Mouse (Mus musculus) frontal cortex, postnatal 25 days (tissue): ENCODE results near the gene Ivd.

Experiments used
- DNase-seq, 2 experiments: peaks; one replicate each; pipeline ENCODE4 v3.0.0; 2022; ENCODE audit warnings: low spot score in 2 of 2

Ivd gene

GRCm38 (mm10) chr2:118861454-118862339 lies at the start of gene Ivd:
Gene Ivd (plus strand): TSS chr2:118861954.
- peak; percentile 77 to 80 for DNase-seq

- DNase-seq, result no peak
Observed at GRCm38 (mm10) chr2:118812724-118813123, 49.0 kb upstream of the Ivd start.

DNA sequence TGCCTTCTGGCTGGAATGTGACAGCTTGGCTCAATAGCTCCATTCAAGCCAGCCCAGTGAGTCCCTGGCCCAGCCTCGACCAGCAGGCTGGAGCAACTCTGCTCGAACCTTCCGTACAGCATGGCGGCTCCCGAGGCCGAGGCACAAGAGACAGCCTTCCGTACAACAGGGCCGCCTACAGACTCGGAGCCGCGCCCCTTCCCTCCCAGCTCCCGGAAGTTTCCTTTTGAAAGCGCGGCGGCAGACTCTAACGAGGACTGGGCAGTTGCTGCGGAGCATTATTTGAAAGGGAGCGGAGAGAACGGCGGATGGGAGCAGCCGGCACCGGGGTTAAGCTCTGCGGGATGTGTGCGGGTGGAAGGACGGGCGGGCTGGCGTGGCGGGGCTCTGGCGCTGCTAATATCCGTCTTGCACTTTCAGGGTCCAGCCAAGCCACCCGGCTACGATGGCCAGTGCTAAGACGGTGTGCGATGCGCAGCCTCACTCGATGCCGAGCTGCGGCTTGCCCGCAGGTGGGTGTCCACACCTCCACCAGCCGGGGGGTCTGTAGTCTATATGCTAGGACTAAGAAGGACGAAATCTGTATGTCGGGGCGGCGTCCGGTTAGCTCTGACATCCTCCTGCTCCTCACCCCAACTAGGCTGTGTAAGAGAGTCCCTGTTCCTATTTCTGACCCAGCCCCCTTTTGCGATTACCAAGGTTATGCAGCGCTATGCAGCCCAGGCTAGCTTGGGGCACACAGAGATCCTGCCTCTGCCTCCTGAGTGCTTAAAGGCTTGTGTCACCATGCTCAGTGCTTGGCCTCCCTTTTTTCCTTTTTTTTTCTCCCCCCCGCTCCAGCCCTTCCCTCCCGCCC lies 47.5 kb upstream of the Ivd start, which contains the start of gene Knstrn:
Gene Knstrn, plus strand, starts transcription at position 23 of the 856 bp plus-strand sequence.
- DNase-seq, result peak; percentile 65 to 75

- no peak for DNase-seq
Observed at GRCm38 (mm10) chr2:118822800-118823199, 39.0 kb upstream of the Ivd start.

- no peak for DNase-seq
Observed at GRCm38 (mm10) chr2:118824396-118824795, 37.4 kb upstream of the Ivd start.

- DNase-seq, result no peak
Observed at GRCm38 (mm10) chr2:118829096-118829495, 32.7 kb upstream of the Ivd start.

DNA sequence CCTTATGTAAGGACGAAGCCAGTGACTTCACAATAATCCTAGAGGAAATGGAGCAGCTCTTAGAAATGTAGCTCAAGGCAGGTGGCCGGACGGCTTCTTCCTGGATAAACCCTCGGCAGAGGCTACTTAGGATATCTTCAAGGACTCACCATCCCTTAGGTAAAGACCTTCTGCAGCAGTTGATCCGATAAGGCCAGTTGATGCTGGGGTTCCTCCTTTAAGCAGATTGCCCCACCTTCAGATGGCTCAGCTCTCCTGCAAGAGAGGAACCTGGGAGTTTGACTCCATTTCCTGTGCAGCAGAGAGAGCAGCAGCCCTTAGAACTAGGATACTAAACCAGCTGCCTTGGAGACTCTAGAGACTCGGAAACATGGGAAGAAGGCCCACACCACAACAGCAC lies 27.7 kb upstream of the Ivd start:
- no peak for DNase-seq

DNA sequence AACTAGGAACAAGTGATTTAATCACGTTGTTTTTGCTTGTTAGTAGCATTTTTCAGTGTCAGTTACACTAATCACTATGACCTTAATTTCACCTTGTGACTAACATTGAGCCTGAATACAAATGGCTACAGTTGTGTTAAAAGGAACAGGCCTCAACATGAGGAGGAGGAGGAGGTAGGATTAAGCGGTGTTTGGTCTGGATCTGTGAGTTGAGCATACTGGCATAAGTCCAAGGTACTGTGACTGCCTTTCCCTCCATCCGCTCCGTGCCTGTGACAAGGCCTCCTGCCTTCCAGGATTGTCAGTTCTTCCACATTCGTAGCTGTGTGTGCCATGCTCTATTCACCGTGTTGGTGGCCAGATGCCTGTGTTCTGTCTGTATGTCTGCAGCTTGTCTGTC lies 26.6 kb upstream of the Ivd start:
- no peak for DNase-seq

- no peak for DNase-seq
Observed at GRCm38 (mm10) chr2:118838330-118838729, 23.4 kb upstream of the Ivd start.

DNA sequence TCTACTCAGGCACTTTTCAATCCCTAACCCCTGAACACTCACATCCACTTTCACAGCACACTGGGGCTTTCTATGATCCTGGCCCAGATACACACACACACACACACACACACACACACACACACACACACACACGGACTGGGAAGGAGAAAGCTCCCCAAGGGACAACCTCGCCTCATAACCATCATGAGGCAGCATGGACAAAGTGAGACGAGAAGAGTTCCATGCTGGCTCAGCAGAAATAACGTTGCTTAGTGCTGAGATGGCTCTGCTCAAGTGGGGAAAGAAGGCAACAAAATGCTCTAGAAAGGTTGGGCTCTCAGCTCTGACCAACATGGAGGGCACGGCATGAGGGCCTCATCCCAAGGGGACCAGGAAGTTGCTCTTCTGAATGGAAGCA lies 20.6 kb upstream of the Ivd start:
- DNase-seq, result no peak

GRCm38 (mm10) chr2:118841774-118842173 lies 20.0 kb upstream of the Ivd start:
- no peak for DNase-seq

- DNase-seq, result no peak
Observed at GRCm38 (mm10) chr2:118844427-118844826, 17.3 kb upstream of the Ivd start.

DNA sequence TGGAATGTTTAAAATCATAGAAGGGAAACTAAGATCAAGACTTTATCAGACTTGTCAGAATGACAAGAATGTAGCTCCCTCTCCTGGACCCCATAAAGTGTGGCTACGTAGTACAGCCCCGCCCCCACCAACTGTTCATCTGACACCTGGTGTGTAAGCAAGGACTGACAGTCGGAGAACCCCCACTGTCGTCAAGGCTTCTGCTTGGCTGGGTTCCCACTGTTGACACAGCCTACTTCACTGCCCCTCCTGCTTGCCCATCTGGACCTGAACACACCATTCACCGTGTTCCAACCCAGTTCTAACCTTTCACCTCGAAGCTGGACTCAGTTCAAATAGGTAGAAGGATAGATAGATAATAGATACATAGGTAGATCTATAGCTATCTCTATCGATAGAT lies 15.5 kb upstream of the Ivd start:
- no peak for DNase-seq

GRCm38 (mm10) chr2:118851756-118852155 lies 10.0 kb upstream of the Ivd start:
- DNase-seq, result no peak

DNA sequence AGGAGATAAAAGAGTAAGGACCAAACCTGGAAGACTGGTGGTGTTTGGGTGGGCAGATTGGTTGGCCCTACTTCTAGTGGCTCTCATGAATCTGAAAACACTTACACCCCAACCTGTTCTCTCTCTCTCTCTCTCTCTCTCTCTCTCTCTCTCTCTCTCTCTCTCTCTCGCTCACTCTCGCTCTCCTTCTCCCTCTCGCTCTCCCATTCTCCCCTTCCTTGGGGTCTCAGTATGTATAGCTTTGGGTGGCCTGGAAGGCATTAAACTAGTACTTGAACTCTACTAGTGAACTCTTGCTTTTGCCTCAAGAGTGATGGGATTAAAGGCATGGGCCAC lies 554 bp downstream of the Ivd start:
- no peak for DNase-seq

- no peak for DNase-seq
Observed at GRCm38 (mm10) chr2:118870601-118871000, 8.8 kb downstream of the Ivd start.

DNA sequence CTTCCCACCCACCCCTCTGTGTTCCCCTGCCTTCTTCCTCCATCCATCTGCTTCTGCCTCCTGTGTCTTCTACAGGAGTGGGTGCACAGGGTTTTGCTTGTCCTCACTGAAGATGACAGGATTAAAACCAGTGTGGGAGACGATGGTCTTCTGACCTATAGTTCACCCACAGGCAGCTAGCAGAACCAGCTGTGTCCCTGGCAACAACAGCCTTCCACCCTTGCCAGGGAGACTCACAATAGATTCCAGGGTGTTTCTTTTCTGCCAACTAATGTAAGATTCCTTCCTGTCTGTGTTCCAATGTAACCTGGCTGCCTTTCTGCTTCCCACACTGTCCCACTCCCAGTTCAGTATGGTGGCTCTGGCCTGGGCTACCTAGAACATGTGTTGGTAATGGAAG lies 9.3 kb downstream of the Ivd start:
- no peak for DNase-seq

GRCm38 (mm10) chr2:118873018-118873417 lies 11.3 kb downstream of the Ivd start:
- DNase-seq, result no peak

- no peak for DNase-seq
Observed at GRCm38 (mm10) chr2:118873890-118874430, 12.2 kb downstream of the Ivd start.

DNA sequence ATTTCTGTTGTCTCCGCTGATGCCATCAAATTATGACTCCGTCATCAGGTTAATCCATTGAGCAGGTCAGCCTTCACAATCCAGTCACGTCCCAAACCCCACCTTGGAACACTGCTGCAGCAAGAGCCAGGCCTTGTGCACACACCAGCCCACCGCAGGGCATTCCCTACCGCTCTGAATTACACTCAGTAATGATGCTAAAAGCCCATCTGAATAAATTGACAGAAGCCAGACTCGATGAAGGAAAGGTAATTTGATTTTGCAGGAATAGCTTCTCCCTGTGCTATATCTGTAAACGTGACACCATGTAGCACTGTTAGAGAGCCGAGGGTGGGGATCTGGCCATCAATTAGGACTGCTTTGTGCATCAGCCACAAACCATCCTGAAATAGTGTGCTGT lies 13.6 kb downstream of the Ivd start:
- DNase-seq, result no peak

GRCm38 (mm10) chr2:118876453-118876852 lies 14.7 kb downstream of the Ivd start:
- no peak for DNase-seq

- no peak for DNase-seq
Observed at GRCm38 (mm10) chr2:118881019-118881418, 19.3 kb downstream of the Ivd start.

DNA sequence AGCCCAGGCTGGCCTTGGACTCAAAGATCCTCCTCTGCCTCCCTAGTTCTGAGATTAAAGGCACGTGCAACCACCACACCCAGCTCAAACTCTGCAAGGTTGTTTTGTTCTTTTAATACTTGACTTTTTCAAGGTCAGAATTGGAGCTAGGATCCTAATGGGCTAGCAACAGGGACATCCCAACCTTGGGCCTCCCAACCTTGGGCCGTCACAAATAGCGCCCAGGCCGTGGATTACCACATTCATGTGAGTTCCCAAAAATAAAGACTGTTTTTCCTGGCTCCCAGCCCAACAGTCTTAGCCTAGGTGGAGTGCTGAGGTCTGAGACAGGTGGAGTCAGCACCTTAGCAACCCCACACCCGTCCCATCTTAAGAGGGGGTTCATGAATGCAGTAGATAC lies 20.2 kb downstream of the Ivd start:
- DNase-seq, result no peak
